ENCODE assay signal across 8 mouse cellular contexts in genomic region chr12:26412802-26413201, GRCm38 (mm10). TPM values are rescaled to one million over a fixed set of nuclear protein-coding genes. Genes with fewer than 3 reads are reported as not detected.
DNase-seq lines count a peak whose midpoint lies in the region; ATAC-seq and TF ChIP-seq lines count a peak whose summit lies in the region.

No protein-coding gene starts in this region.

- 0 out of 2 replicates have a peak overlapping the region, but pooled peaks have one; percentile 4 for H3K9ac ChIP-seq in forebrain, embryonic 11.5 days (ENCODE audit: low read length)
- no peak overlapping the region for H3K9ac ChIP-seq in midbrain, embryonic 16.5 days (ENCODE audit: low read depth, low read length)

- ATAC-seq in forebrain, embryonic 11.5 days (replicated peaks; ENCODE audit: low FRiP score), result no peak
- no peak for ATAC-seq in midbrain, embryonic 16.5 days

- DNase-seq in layer of hippocampus, adult 2 months (ENCODE audit: low spot score in 2 of 2), result no peak
- no peak for DNase-seq in layer of hippocampus, postnatal 10 days (ENCODE audit: low spot score in 2 of 2)
- DNase-seq in forebrain, embryonic 11.5 days (ENCODE audit: low spot score), result no peak
- DNase-seq in heart, postnatal 4 days, result peak; percentile 58
- no peak for DNase-seq in urinary bladder, postnatal 14 days (ENCODE audit: low spot score)
- no peak for DNase-seq in natural killer cell, adult 2 months (ENCODE audit: low spot score in 2 of 2)
- DNase-seq in layer of hippocampus, adult 11-12 months (ENCODE audit: low spot score), result no peak

- no peak for TF ChIP-seq CTCF in layer of hippocampus, adult 2 months (conservative IDR thresholded peaks at IDR 0.05)

- H3K4me1 ChIP-seq in forebrain, embryonic 11.5 days (replicated peaks; ENCODE audit: control insufficient read depth, insufficient read depth, low read length), result peaks cover 9% of the 10 kb centered on the region
- H3K4me1 ChIP-seq in midbrain, embryonic 16.5 days (ENCODE audit: control insufficient read depth, insufficient read depth, low read length), result peaks cover 26% of the 10 kb centered on the region

- peak overlapping the region; percentile 96 for H3K4me3 ChIP-seq in layer of hippocampus, adult 2 months
- peak overlapping the region; percentile 91; the same call in 1 of the 2 replicates for H3K4me3 ChIP-seq in forebrain, embryonic 11.5 days (ENCODE audit: low read depth, low read length)
- 0 out of 2 replicates have a peak overlapping the region, but pooled peaks have one; percentile 80 for H3K4me3 ChIP-seq in midbrain, embryonic 16.5 days (ENCODE audit: low read depth, low read length)

- 79% methylated on average over 6 of the region's 6 CpGs for WGBS in forebrain, embryonic 11.5 days
- 67% methylated on average over 6 of the region's 6 CpGs for WGBS in midbrain, embryonic 16.5 days

- peak overlapping the region; percentile 77 for H3K4me2 ChIP-seq in forebrain, embryonic 11.5 days (ENCODE audit: low read depth, low read length, severe bottlenecking)
- H3K4me2 ChIP-seq in midbrain, embryonic 16.5 days (ENCODE audit: low read length), result peak overlapping the region; percentile 57

- no peaks in the 10 kb centered on the region for H3K27me3 ChIP-seq in forebrain, embryonic 11.5 days (ENCODE audit: control insufficient read depth, insufficient read depth, low read length)
- H3K27me3 ChIP-seq in midbrain, embryonic 16.5 days (ENCODE audit: control insufficient read depth, insufficient read depth, low read depth, low read length), result no peaks in the 10 kb centered on the region

- H3K9me3 ChIP-seq in forebrain, embryonic 11.5 days (ENCODE audit: control insufficient read depth, low read length), result no peaks in the 10 kb centered on the region
- no peaks in the 10 kb centered on the region for H3K9me3 ChIP-seq in midbrain, embryonic 16.5 days (replicated peaks; ENCODE audit: control insufficient read depth, low read length, poor library complexity, severe bottlenecking)

- peak overlapping the region; percentile 97; the same call in 1 of the 2 replicates for H3K27ac ChIP-seq in layer of hippocampus, adult 2 months
- H3K27ac ChIP-seq in forebrain, embryonic 11.5 days (ENCODE audit: low read depth, low read length), result no peak overlapping the region
- H3K27ac ChIP-seq in midbrain, embryonic 16.5 days (ENCODE audit: low read length), result no peak overlapping the region

- no peaks in the 10 kb centered on the region for H3K36me3 ChIP-seq in forebrain, embryonic 11.5 days (ENCODE audit: control insufficient read depth, insufficient read depth, low read length)
- no peaks in the 10 kb centered on the region; the same call in 1 of the 2 replicates for H3K36me3 ChIP-seq in midbrain, embryonic 16.5 days (ENCODE audit: control insufficient read depth, insufficient read depth, low read length)

RNA-seq across cellular contexts. Expression of gene Rnf144a, which starts 2.3 kb away (rescaled TPM):
- 10 to 100 TPM; 20.4 to 22.6 TPM for total RNA-seq in layer of hippocampus, adult 2 months (2021)
- 10 to 100 TPM; 35.1 to 39.0 TPM for total RNA-seq in layer of hippocampus, postnatal 10 days (2021)
- 36.8 and 39.3 TPM in 2 replicates for polyA plus RNA-seq in forebrain, embryonic 11.5 days (2014; fragmentation: Nextera tagmentation; extraction: Ambion mirVana)
- 10 to 100 TPM; 33.6 to 39.6 TPM for total RNA-seq in heart, postnatal 4 days (2021)
- 25.7 and 28.1 TPM in 2 replicates for polyA plus RNA-seq in midbrain, embryonic 16.5 days (2015; fragmentation: Nextera tagmentation; extraction: Ambion mirVana)

RNA-seq across cellular contexts. Expression of gene Rsad2, which starts 43.5 kb away (rescaled TPM):
- total RNA-seq in layer of hippocampus, adult 2 months (2021), result 1 to 10 TPM in 1 of 2 experiments, under 1 TPM in 1; 0.61 to 1.1 TPM
- total RNA-seq in layer of hippocampus, postnatal 10 days (2021), result 1 to 10 TPM in 1 of 2 experiments, under 1 TPM in 1; 0.46 to 1.0 TPM
- 0.11 and 0.25 TPM in 2 replicates for polyA plus RNA-seq in forebrain, embryonic 11.5 days (2014; fragmentation: Nextera tagmentation; extraction: Ambion mirVana)
- total RNA-seq in heart, postnatal 4 days (2021), result 1 to 10 TPM; 4.3 to 8.2 TPM
- 0.40 and 0.54 TPM in 2 replicates for polyA plus RNA-seq in midbrain, embryonic 16.5 days (2015; fragmentation: Nextera tagmentation; extraction: Ambion mirVana)

RNA-seq across cellular contexts. Expression of gene Cmpk2, which starts 56.2 kb away (rescaled TPM):
- total RNA-seq in layer of hippocampus, adult 2 months (2021), result 10 to 100 TPM; 15.8 to 17.6 TPM
- total RNA-seq in layer of hippocampus, postnatal 10 days (2021), result 10 to 100 TPM; 19.9 to 21.6 TPM
- 7.4 TPM in 2 replicates for polyA plus RNA-seq in forebrain, embryonic 11.5 days (2014; fragmentation: Nextera tagmentation; extraction: Ambion mirVana)
- total RNA-seq in heart, postnatal 4 days (2021), result 1 to 10 TPM; 4.0 to 4.2 TPM
- polyA plus RNA-seq in midbrain, embryonic 16.5 days (2015; fragmentation: Nextera tagmentation; extraction: Ambion mirVana), result 18.8 and 25.1 TPM in 2 replicates
